Mouse (Mus musculus): ENCODE data around the gene Tnk2.

DNA sequence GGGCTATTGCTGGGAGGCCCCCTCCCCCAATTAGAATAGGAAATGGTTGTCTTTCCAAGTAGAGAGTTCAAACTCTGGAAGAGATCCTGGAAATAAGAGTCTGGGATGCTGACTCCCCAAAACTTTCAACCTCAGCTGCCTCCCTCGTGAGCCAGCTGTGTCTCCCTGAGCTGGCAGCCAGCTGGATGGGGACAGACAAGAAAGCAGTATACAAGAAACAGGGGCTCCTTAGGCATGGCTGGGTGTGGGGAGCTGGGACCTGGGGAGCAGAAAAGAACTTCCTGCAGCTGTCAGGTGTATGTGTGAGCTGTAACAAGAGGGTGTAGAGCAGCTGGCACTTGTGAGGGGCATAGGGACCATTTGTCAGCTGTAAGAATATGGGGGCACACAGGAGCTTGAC lies 16.4 kb downstream of the Tnk2 start:
- TF ChIP-seq POLR2A (IDR thresholded peaks at IDR 0.05; ENCODE audit: extremely low read depth, insufficient read depth, low read length) (no peak), CTCF (IDR thresholded peaks at IDR 0.05; ENCODE audit: low read depth, low read length) (no peak)

All from liver, adult 2 months (tissue).